Mouse (Mus musculus) stomach, adult 2 months (tissue): ENCODE data around the gene Gpd1. TPM values are rescaled to one million over a fixed set of nuclear protein-coding genes. Genes with fewer than 3 reads are reported as not detected.

ENCODE experiments used
- polyA plus RNA-seq: library from polyadenylated mRNA; depleted of rRNA; stranded (reverse); fragments of >200 nt; gene quantifications from 2 replicates; pipeline ENCODE4 v1.2.3, GENCODE M21; 2012; rRNA removed

Gene Gpd1
- polyA plus RNA-seq = 26.2 and 29.9 TPM in 2 replicates

DNA sequence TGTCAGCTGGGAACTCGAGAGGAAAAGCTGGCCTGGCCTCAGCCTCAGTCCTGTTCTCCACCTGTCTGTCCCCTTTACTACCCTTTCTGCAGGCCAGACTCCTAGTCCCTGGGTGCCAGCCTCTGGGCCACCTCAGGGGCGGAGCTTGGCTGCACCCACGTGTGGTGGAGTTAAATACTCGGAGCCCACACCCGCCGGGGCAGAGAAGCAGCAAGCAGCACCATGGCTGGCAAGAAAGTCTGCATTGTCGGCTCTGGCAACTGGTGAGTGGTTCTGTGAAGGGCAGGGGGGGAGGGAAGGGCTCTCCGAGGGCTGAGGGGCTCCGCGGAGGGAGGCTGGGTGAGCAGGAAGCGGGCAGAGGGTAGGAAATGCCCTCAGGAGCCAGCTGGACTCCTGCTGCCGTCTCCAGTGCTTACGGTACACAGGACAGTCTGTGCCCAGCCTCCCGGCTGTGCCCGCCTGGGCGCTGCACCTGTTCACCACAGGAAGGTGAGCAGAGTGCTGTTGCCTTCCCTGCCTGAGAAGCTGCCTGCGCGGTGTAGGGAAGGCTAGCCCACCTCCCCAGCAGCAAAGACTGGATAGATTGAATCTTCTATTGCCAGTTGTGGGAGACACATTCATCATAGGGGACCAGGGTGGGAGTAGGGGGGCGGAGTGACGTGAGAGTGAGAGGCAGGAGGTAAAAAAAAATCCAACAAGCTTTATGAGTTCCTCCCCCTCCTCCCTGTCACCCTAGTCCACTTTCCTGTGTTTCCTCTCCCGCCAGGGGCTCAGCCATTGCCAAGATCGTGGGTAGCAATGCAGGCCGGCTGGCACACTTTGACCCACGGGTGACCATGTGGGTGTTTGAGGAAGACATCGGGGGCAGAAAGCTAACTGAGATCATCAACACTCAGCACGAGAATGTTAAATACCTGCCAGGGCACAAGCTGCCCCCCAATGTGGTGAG is at the start of gene Gpd1:
TSS of gene Gpd1 (plus strand) at position 130 of the 949 bp plus-strand sequence.

DNA sequence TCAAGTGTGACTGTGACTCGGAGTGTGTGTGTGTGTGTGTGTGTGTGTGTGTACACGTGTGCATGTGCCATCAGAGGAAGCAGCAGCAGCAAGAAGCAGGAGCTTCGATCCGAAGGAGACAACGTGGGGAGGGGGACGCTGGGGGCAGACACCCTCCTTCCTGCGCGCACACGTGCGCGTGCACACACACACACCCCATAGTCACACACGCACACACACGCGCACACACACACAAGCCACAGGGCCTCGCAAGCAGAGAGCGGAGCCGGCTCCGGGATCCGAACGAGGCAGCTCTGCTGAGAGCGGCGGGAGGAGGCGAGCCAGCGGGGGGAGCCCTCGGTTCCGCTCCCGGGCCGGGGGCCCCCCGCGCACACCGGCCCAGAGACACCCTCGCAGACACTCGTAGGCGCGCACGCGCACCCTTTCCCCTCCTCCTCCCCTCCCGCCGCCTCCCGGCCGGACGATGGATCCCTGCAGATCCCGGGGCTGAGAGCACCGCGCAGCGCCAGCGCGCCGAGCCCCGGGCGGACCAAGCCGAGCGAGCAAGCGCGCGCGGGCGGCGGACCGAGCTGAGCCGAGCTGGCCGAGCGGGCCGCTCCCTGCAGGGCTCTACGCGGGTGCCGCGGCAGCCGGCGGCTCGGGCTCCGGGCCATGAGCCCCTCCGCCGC is 47.0 kb upstream of the Gpd1 start, which contains the start of gene Asic1:
TSS of gene Asic1 (plus strand) at position 215 of the 668 bp plus-strand sequence.

DNA sequence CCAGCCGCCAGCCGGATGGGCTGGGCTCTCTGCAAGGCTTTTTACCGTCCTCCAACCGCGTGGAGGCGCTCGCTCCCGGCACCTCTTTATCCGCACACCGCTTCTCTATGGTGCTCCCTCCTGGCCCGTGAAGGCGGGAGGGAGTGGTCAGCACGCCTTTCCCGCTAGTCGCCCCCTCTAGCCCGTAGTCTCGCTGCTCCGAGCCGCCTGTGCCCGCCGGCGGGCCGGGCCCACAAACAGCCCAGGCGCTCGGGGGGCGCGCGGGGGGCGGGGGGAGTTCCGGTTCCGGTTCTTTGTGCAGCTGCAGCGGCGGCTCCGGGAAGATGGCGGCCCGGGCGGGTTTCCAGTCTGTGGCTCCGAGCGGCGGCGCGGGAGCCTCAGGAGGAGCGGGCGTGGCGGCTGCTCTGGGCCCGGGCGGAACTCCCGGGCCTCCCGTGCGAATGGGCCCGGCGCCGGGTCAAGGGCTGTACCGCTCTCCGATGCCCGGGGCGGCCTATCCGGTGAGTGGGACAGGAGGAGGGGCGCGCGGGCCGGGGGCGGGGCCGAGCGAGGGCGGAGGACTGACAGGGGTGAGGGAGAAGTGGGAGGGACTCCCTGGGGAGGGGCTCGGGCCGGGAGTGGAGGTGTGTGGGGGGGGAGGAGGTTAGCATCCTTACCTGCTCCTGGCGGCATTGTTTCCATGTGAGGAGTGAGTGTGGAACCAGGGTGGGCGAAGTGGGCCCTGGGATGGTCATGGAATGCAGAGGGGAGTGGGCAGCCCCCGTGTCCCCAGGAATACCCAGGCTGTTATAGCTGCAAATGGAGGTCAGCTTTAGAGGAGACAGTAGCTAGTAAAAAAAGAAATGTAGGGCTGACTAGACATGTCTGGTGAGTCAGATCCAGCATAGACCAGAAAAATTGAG is 15.1 kb upstream of the Gpd1 start, which contains the start of gene Smarcd1:
TSS of gene Smarcd1 (plus strand) at position 131 of the 902 bp plus-strand sequence.

DNA sequence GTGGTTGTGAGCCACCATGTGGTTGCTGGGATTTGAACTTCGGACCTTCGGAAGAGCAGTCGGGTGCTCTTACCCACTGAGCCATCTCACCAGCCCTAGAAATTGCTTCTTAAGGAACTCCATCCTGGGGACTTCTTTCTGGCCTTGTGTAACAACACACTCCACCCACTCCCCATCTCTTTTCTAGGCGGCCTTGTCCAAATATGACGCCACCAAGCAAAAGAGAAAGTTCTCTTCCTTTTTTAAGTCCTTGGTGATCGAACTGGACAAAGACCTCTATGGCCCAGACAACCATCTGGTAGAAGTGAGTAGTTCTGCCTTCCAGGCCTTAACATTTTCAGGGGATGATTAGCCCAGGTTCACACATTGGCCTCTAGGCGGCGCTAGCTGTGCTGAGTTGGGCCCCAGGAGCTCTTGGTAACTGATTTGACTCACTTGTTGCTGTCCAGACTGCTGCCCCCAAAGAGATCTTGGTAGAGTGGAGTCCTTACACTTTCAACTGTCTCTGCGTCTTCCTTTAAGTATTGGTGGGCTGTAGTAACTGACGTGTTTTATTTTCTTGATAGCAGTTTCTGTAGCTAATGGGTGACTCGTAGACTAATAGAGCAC is 11.8 kb upstream of the Gpd1 start, which contains the start of gene Gm17349:
TSS of gene Gm17349 (minus strand) at position 51 of the 609 bp plus-strand sequence.

DNA sequence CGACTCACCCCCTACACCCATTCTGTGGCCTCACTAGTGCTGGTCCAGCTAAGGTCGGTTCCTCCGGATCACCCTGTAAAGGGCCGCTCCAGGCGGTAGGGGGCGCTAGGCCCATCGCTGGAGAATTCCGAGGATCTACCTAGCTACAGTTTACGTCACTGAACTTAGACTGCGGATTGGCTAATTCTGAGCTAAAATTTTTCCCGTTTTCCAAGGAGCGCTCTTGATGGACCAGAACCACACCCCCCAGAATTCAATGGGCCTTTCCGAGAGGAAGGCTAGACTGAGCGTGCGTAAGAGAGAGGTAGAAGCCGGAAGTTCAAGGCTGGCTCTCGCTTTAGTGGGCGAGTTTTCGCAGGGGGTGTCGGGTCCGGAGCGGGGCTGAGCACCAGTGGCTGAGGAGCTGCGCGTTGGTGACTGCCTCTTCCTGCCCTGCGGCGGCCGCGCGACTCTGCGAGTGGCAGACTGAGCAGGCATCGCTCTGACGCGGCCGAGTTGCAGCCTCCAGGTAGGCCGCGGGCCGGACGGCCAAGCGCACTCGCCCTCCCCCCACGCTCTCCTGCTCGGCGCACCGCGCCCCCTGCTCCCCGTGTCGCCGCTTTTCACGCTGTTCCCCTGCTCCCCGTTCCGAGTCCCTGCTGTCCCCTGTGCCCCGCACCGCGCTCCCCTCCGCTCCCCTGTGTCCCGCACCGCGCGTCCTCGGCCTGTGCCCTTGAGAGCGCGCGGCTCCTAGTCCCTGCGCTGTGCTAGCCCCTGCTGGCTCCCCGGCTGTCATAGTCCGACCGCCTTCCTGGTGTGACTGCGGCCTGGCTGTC is 8.2 kb downstream of the Gpd1 start, which contains the start of gene Cox14:
TSS of gene Cox14 (plus strand) at position 278 of the 815 bp plus-strand sequence.

DNA sequence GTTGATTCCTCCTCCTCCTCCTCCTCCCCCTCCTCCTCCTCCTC is 55.4 kb downstream of the Gpd1 start, which contains the start of gene Cers5:
TSS of gene Cers5 (minus strand) at position 5 of the 44 bp plus-strand sequence.

Other genes with a start within 250 kb of the Gpd1 start
- gene Bcdin3d, start 242.8 kb upstream of the Gpd1 start, polyA plus RNA-seq = 2.7 and 2.9 TPM in 2 replicates
- gene Faim2, start 189.3 kb upstream of the Gpd1 start, polyA plus RNA-seq = 0.46 and 0.67 TPM in 2 replicates
- gene Aqp2, start 138.5 kb upstream of the Gpd1 start, polyA plus RNA-seq = 0.43 TPM in 1 of 2 replicates, not detected in the other
- 22.6 and 90.4 TPM in 2 replicates for gene Aqp5, start 126.7 kb upstream of the Gpd1 start, polyA plus RNA-seq
- not detected in 2 replicates for gene Aqp6, start 116.1 kb upstream of the Gpd1 start, polyA plus RNA-seq
- 3.8 and 5.4 TPM in 2 replicates for gene Racgap1, start 65.9 kb upstream of the Gpd1 start, polyA plus RNA-seq
- 0.18 TPM in 1 of 2 replicates, not detected in the other for gene Asic1, start 47.1 kb upstream of the Gpd1 start, polyA plus RNA-seq
- 10.7 and 11.8 TPM in 2 replicates for gene Smarcd1, start 15.4 kb upstream of the Gpd1 start, polyA plus RNA-seq
- gene Gm17349, start 12.0 kb upstream of the Gpd1 start, polyA plus RNA-seq = not detected in 2 replicates
- 141 and 223 TPM in 2 replicates for gene Cox14, start 8.1 kb downstream of the Gpd1 start, polyA plus RNA-seq
- 4.3 and 5.5 TPM in 2 replicates for gene Cers5, start 55.4 kb downstream of the Gpd1 start, polyA plus RNA-seq
- 11.8 and 19.9 TPM in 2 replicates for gene Lima1, start 157.9 kb downstream of the Gpd1 start, polyA plus RNA-seq
- under 0.01 TPM in 1 of 2 replicates, not detected in the other for gene Fam186a, start 249.5 kb downstream of the Gpd1 start, polyA plus RNA-seq